Mouse (Mus musculus) hindbrain, embryonic 16.5 days (tissue): ENCODE measurements at regions not wholly inside any gene's neighbourhood (a gene's known extent, or its start where the extent isn't known, plus 50 kb on each side); places are given as distances from the start of the nearest gene placed in this dataset.

Experiments
- ATAC-seq: fragments of 200-750 bp; cut with Nextera tagmentation; 2 replicates; pipeline ENCODE4 v1.8.0; 2017; ENCODE audit warnings: moderate TSS enrichment, moderate library complexity
- H3K27ac ChIP-seq: fragments of 300-500 bp; sonication (generic); 2 replicates; pipeline ENCODE4 v1.5.1; 2014; ENCODE audit warnings: low read depth, mild to moderate bottlenecking, control low read depth, low read length, moderate library complexity
- H3K27me3 ChIP-seq: fragments of 300-500 bp; sonication (generic); replicated peaks from 2 replicates; pipeline ENCODE4 v1.6.1; 2014; ENCODE audit warnings: low read length; ENCODE audit not compliant: control insufficient read depth, insufficient read depth
- H3K36me3 ChIP-seq: fragments of 300-500 bp; sonication (generic); 2 replicates; pipeline ENCODE4 v1.6.1; 2014; ENCODE audit warnings: mild to moderate bottlenecking, low read length, moderate library complexity, mixed read lengths; ENCODE audit not compliant: control insufficient read depth, insufficient read depth
- H3K4me1 ChIP-seq: fragments of 300-500 bp; sonication (generic); 2 replicates; pipeline ENCODE4 v1.6.1; 2014; ENCODE audit warnings: low read depth, low read length; ENCODE audit not compliant: control insufficient read depth, insufficient read depth
- H3K4me2 ChIP-seq: fragments of 300-500 bp; sonication (generic); 2 replicates; pipeline ENCODE4 v1.6.1; 2014; ENCODE audit warnings: mild to moderate bottlenecking, low read length, control low read depth, moderate library complexity
- H3K4me3 ChIP-seq: fragments of 300-500 bp; sonication (generic); 2 replicates; pipeline ENCODE4 v1.5.1; 2014; ENCODE audit warnings: mild to moderate bottlenecking, low read length, control low read depth, moderate library complexity
- H3K9ac ChIP-seq: fragments of 300-500 bp; sonication (generic); 2 replicates; pipeline ENCODE4 v1.6.1; 2014; ENCODE audit warnings: low read depth, mild to moderate bottlenecking, control low read depth, low read length, moderate library complexity
- H3K9me3 ChIP-seq: fragments of 300-500 bp; sonication (generic); 2 replicates; pipeline ENCODE4 v1.6.1; 2014; ENCODE audit warnings: mild to moderate bottlenecking, low read length, moderate library complexity; ENCODE audit not compliant: control insufficient read depth
- WGBS: fragments of 180-500 bp; shearing (Covaris S2); extraction: QIAGEN DNeasy Blood & Tissue Kit; methylation state at CpG from one replicate; pipeline ENCODE4 v1.1.7; 2014; 5-methylcytosine and 5-hydroxymethylcytosine counted together

- no peak for ATAC-seq
- no peak overlapping the region for H3K27ac ChIP-seq
- H3K9me3 ChIP-seq = no peaks in the 10 kb centered on the region
Measured at GRCm38 (mm10) chrX:57784959-57785358, 237.5 kb upstream of the Zic3 start.

GRCm38 (mm10) chrX:57787615-57788014, 234.9 kb upstream of the Zic3 start:
- Histone ChIP-seq H3K27ac (no peak overlapping the region), H3K4me1 (no peaks in the 10 kb centered on the region), H3K9me3 (no peaks in the 10 kb centered on the region), H3K4me3 (no peak overlapping the region), H3K9ac (no peak overlapping the region), H3K4me2 (no peak overlapping the region), H3K36me3 (no peaks in the 10 kb centered on the region), H3K27me3 (no peaks in the 10 kb centered on the region)
- 50% methylated on average over 1 of the region's 1 CpGs for whole genome bisulfite sequencing
- ATAC-seq = peak; percentile 60; the same call in 1 of the 2 replicates

More at GRCm38 (mm10) chrX:57784959-57785358, 237.5 kb upstream of the Zic3 start:
- no peaks in the 10 kb centered on the region for H3K36me3 ChIP-seq
- no peaks in the 10 kb centered on the region for H3K4me1 ChIP-seq
- WGBS = 50% methylated on average over 4 of the region's 4 CpGs
- H3K4me2 ChIP-seq = no peak overlapping the region
- no peak overlapping the region for H3K4me3 ChIP-seq
- no peaks in the 10 kb centered on the region for H3K27me3 ChIP-seq
- no peak overlapping the region for H3K9ac ChIP-seq

DNA sequence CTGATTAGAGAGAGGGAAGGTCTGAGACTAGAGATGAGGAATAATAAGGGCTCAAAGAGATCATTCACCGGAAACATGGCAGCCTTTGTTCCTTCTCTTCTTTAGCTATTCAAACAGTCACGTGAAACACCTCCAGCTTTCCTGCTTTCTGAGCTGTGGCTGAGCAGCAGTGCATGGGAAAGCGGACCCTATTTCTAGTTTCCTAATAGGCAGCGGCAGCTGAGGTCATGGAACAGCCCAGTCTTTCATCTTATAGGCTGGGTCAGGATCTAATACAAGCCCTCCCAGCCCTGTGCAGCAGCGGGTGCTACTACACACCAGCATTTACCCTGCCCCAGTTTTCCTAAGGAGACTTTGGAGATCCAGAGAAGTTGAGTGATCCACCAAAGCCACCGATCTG, 224.5 kb upstream of the Zic3 start:
- no peaks in the 10 kb centered on the region for H3K27me3 ChIP-seq
- no peaks in the 10 kb centered on the region for H3K4me1 ChIP-seq
- no peak overlapping the region for H3K4me3 ChIP-seq
- H3K9ac ChIP-seq = no peak overlapping the region
- WGBS = 33% methylated on average over 6 of the region's 6 CpGs
- no peak overlapping the region for H3K27ac ChIP-seq
- peak overlapping the region; percentile 19; the same call in 1 of the 2 replicates for H3K4me2 ChIP-seq
- 0 out of 2 replicates have a peak, but pooled peaks have one; percentile 24 for ATAC-seq
- H3K36me3 ChIP-seq = no peaks in the 10 kb centered on the region
- no peaks in the 10 kb centered on the region for H3K9me3 ChIP-seq

GRCm38 (mm10) chrX:57798394-57798793, 224.1 kb upstream of the Zic3 start:
- 37% methylated on average over 3 of the region's 3 CpGs for WGBS
- Histone ChIP-seq H3K27me3 (no peaks in the 10 kb centered on the region), H3K4me1 (no peaks in the 10 kb centered on the region), H3K36me3 (no peaks in the 10 kb centered on the region), H3K9me3 (no peaks in the 10 kb centered on the region), H3K4me3 (no peak overlapping the region), H3K4me2 (no peak overlapping the region), H3K27ac (no peak overlapping the region), H3K9ac (no peak overlapping the region)
- peak; percentile 58 for ATAC-seq

DNA sequence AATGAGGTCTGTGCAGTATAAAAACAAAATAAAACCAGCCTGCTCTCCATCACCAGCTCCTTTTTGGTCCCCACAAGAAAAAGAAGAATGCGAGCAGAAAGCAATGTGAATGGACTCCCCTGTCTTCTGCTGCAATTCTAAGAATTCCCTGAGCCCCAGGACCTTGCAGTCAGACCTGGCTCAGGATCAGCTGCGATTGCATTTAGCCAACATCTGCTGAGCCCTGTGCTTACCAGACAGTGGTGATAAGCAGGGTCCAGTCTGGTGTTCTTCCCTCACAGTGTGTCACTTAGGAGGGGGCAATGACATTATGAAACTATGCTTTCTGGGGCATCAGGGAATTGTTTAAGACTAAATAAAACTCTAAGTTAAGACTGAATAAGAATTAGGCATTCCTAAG, 223.6 kb upstream of the Zic3 start:
- H3K4me3 ChIP-seq = no peak overlapping the region
- ATAC-seq = no peak
- H3K4me2 ChIP-seq = no peak overlapping the region
- H3K27ac ChIP-seq = no peak overlapping the region
- no peaks in the 10 kb centered on the region for H3K4me1 ChIP-seq
- WGBS = 41% methylated on average over 2 of the region's 2 CpGs
- H3K9me3 ChIP-seq = no peaks in the 10 kb centered on the region
- no peaks in the 10 kb centered on the region for H3K27me3 ChIP-seq
- no peak overlapping the region for H3K9ac ChIP-seq
- no peaks in the 10 kb centered on the region for H3K36me3 ChIP-seq
